Mouse (Mus musculus) stomach, postnatal 0 days (tissue): ENCODE data around the gene Wnt1.

Experiments
- CTCF ChIP-seq: IDR thresholded peaks from 2 replicates; pipeline ENCODE4 v1.5.1; 2016; ENCODE audit warnings: antibody characterized with exemption, low read depth, mild to moderate bottlenecking, moderate library complexity
- EP300 ChIP-seq: optimal IDR thresholded peaks from 2 replicates; pipeline ENCODE3; 2016; ENCODE audit warnings: antibody characterized with exemption

DNA sequence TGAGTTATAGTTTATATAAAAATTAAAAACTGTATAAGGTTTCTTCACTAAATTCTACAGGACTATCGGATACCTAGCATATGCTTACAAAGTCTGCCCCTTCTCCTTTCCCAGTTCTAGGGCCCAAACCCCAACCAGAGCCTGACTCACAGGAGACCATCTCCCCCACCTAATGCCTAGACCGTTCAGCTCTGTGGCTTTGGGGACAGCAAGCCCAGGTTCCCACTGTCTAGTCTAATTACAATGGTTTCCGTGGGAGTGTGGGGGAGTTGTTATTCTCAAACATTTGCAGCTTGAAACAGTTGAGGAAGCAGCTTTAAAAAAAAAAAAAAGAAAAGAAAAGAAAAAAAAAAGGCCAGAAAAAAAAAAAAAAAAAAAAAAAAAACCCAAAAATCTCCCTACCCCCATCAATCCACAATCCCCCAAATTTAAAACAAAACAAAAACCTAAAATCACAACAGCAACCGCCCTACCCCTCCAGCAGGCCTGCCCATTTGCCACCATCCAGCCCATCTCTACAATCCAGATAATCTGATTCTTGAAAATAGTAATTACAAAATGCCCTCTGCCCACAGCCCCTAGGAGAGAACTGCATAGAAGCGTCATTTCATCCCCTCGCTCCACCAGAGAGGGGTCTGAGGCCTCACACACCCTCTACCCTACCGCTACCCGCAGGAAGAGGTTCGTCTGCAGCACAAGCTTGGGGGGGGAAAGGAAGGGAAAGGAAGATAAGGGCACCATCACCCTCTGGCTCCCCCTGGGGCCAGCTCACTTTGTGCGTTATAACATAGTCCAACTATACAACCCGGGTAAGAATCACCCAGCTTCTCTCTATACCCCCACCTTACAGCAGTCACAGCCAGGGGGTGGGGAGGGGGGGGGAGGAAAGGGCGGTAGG, 42.8 kb downstream of the Wnt1 start:
- peak; percentile 41 for TF ChIP-seq CTCF
- no peak for TF ChIP-seq EP300
